Mouse (Mus musculus) C2C12 (cell line): ENCODE measurements around the gene Crip2.

Experiments used
- CTCF ChIP-seq: IDR thresholded peaks from one replicate; pipeline ENCODE4 v1.5.1; 2011; ENCODE audit not compliant: control insufficient read depth, insufficient read depth, insufficient read length
- MAX ChIP-seq: IDR thresholded peaks from one replicate; pipeline ENCODE4 v1.6.1; 2011; ENCODE audit warnings: mild to moderate bottlenecking, control low read depth

- TF ChIP-seq CTCF (peak; percentile 93), MAX (peak; percentile 25)
Measured at GRCm38 (mm10) chr12:113155887-113156539, 16.0 kb downstream of the Crip2 start, which contains the start of gene Tedc1.
